Mouse (Mus musculus): ENCODE results near the gene Pak3.

The Pak3 gene

GRCm38 (mm10) chrX:143664221-143665150 lies 146.1 kb downstream of the Pak3 start:
- peak; percentile 24 for DNase-seq

- DNase-seq, result no peak
These were observed 147.4 kb downstream of the Pak3 start for GRCm38 (mm10) chrX:143665771-143666170.

- no peak for DNase-seq
These were observed 148.6 kb downstream of the Pak3 start for GRCm38 (mm10) chrX:143666991-143667390.

GRCm38 (mm10) chrX:143668242-143668641 lies 149.9 kb downstream of the Pak3 start:
- peak; percentile 33 for DNase-seq

- no peak for DNase-seq
These were observed 160.2 kb downstream of the Pak3 start for GRCm38 (mm10) chrX:143678566-143678965.

DNA sequence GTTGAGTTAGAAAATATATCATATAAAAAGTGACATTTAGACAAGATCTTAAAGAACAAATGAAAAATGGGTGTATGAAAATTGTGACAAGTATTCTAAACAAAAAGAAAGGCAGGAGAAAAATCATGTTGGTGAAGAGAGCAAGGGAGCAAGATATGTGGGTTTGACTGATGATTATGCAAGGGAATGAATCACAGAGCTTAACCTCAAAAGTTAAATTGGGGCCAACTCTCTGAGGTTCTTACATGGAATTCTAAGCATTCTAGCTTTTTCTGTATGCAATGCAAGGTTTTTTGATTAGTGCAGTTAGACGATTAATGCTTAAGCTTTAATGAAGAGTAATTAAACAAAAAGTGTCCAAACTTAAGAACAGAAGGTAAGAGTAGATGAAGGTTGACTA lies 203.9 kb downstream of the Pak3 start:
- no peak for DNase-seq

DNA sequence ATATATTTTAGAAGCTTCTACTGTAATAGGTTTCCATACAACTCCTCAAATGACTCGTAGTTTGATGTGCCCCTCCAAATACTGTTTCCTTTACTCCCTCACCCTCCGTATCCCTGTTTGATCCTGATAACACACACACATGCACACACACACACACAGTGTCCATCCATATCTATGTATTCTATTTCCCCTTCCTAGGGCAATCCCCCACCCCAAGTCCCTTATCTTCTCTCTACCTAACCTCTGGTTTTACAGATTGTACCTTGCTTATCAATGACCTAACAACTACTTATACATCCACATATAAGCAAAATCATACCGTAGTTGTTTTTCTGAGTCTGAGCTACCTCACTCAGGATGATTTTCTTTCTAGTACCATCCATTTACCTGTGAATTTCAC lies 207.0 kb downstream of the Pak3 start:
- DNase-seq, result no peak

DNA sequence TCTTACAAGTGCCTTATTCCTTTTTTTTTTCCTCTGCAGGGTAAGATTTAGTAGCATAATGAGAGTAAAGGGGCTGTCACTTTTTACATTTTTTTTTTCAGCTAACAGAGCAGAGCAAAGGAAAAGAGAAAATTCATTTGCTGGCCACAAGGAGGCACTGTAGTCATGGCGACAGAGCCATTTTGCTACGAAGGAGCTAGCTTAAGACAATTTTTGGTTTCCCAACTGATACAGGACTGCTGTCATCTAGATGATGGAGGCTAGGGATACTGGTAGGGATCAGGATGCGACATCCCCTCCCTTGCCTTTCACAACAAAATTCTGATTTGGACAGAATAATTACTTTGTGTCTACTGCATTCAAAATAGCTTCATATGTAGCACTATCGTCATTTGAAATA lies 217.6 kb downstream of the Pak3 start:
- no peak for DNase-seq

GRCm38 (mm10) chrX:143739171-143739570 lies 220.8 kb downstream of the Pak3 start:
- peak; percentile 3 for DNase-seq

GRCm38 (mm10) chrX:143762556-143762955 lies 244.2 kb downstream of the Pak3 start:
- no peak for DNase-seq

DNA sequence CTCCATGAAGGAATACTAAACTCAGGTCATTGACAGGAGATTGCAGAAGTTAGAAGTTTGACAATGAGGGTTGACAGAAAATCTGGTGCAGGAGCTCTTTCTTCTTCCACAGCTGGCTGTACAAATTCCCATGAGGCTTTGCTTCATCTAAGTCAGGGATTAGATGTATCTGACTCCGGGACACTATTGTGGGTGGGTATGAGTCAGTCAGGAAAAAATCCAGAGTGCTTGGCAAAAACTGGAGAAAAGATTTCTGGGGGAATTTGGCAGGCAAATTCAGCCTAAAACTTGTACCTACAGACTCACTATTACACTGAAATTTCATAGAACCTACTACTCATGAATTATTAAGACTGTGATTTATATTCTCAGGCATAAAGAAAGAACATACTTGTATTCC lies 297.6 kb downstream of the Pak3 start:
- DNase-seq, result no peak

GRCm38 (mm10) chrX:143818961-143819360 lies 300.6 kb downstream of the Pak3 start:
- no peak for DNase-seq

DNA sequence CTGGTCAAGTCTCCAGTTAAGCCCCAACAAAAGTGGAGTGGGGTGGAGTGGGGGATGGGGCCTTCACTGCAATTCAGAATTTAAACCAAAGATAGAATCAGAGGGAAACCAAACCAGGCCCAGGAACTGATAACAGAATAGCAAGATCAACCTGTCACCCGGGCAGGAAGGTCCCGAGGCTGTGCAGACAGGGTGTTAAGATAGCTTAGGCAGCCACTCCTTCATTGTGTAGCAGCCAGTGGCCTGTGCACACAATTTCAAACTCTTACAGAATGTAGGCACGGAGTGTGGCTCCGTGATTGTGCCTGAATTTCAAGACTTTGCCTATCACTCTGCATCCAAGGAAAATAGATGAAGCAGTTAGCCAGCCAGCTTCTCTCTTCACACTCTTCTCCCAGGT lies 308.1 kb downstream of the Pak3 start:
- DNase-seq, result no peak

GRCm38 (mm10) chrX:143827212-143827611 lies 308.8 kb downstream of the Pak3 start, which contains the start of gene Capn6:
Capn6 (minus strand) TSS chrX:143827414.
- no peak for DNase-seq

- no peak for DNase-seq
These were observed 328.2 kb downstream of the Pak3 start for GRCm38 (mm10) chrX:143846637-143847036.

All from cerebellum, adult 8-10 months (tissue).